Mouse (Mus musculus): ENCODE measurements around the gene Sytl3. TPM values are rescaled to one million over a fixed set of nuclear protein-coding genes. Genes with fewer than 3 reads are reported as not detected.
"Not testable (repeated sequence)": the region's sequence is repeated elsewhere in the genome, so short reads cannot be mapped to it uniquely, and the experiment has no call there.

Sytl3 gene
- polyA plus RNA-seq (2012; ENCODE audit: insufficient read depth, insufficient read length, missing spikeins) = 0.92 and 2.2 TPM in 2 replicates

- not testable (repeated sequence) for H3K4me3 ChIP-seq (ENCODE audit: insufficient read depth, low read depth, low read length); H3K27ac ChIP-seq (replicated peaks; ENCODE audit: low read depth, low read length); H3K4me1 ChIP-seq (ENCODE audit: control insufficient read depth, insufficient read depth, insufficient read length, low read length)
These were observed at the start of gene Sytl3 for GRCm38 (mm10) chr17:6658801-6659200. TSS of gene Sytl3 (plus strand) at chr17:6659093.

- H3K27ac ChIP-seq (replicated peaks; ENCODE audit: low read depth, low read length); H3K4me3 ChIP-seq (ENCODE audit: insufficient read depth, low read depth, low read length); H3K4me1 ChIP-seq (ENCODE audit: control insufficient read depth, insufficient read depth, insufficient read length, low read length): not testable (repeated sequence)
These were observed 45.4 kb upstream of the Sytl3 start for GRCm38 (mm10) chr17:6613524-6613923.

- H3K4me3 ChIP-seq (ENCODE audit: insufficient read depth, low read depth, low read length); H3K27ac ChIP-seq (replicated peaks; ENCODE audit: low read depth, low read length); H3K4me1 ChIP-seq (ENCODE audit: control insufficient read depth, insufficient read depth, insufficient read length, low read length): not testable (repeated sequence)
These were observed 44.6 kb upstream of the Sytl3 start for GRCm38 (mm10) chr17:6614316-6614715.

- not testable (repeated sequence) for H3K27ac ChIP-seq (replicated peaks; ENCODE audit: low read depth, low read length); H3K4me1 ChIP-seq (ENCODE audit: control insufficient read depth, insufficient read depth, insufficient read length, low read length); H3K4me3 ChIP-seq (ENCODE audit: insufficient read depth, low read depth, low read length)
These were observed 42.2 kb upstream of the Sytl3 start for GRCm38 (mm10) chr17:6616731-6617130.

GRCm38 (mm10) chr17:6617689-6618400 is 41.0 kb upstream of the Sytl3 start:
- not testable (repeated sequence) for H3K4me1 ChIP-seq (ENCODE audit: control insufficient read depth, insufficient read depth, insufficient read length, low read length); H3K4me3 ChIP-seq (ENCODE audit: insufficient read depth, low read depth, low read length); H3K27ac ChIP-seq (replicated peaks; ENCODE audit: low read depth, low read length)

- not testable (repeated sequence) for H3K27ac ChIP-seq (replicated peaks; ENCODE audit: low read depth, low read length); H3K4me3 ChIP-seq (ENCODE audit: insufficient read depth, low read depth, low read length); H3K4me1 ChIP-seq (ENCODE audit: control insufficient read depth, insufficient read depth, insufficient read length, low read length)
These were observed 39.6 kb upstream of the Sytl3 start for GRCm38 (mm10) chr17:6619271-6619670.

- not testable (repeated sequence) for H3K27ac ChIP-seq (replicated peaks; ENCODE audit: low read depth, low read length); H3K4me1 ChIP-seq (ENCODE audit: control insufficient read depth, insufficient read depth, insufficient read length, low read length); H3K4me3 ChIP-seq (ENCODE audit: insufficient read depth, low read depth, low read length)
These were observed 38.9 kb upstream of the Sytl3 start for GRCm38 (mm10) chr17:6620035-6620434.

GRCm38 (mm10) chr17:6620730-6621451 is 38.0 kb upstream of the Sytl3 start:
- H3K4me3 ChIP-seq (ENCODE audit: insufficient read depth, low read depth, low read length); H3K4me1 ChIP-seq (ENCODE audit: control insufficient read depth, insufficient read depth, insufficient read length, low read length); H3K27ac ChIP-seq (replicated peaks; ENCODE audit: low read depth, low read length): not testable (repeated sequence)

- not testable (repeated sequence) for H3K4me3 ChIP-seq (ENCODE audit: insufficient read depth, low read depth, low read length)
These were observed 36.9 kb upstream of the Sytl3 start for GRCm38 (mm10) chr17:6621976-6622375.

GRCm38 (mm10) chr17:6624926-6625558 is 33.9 kb upstream of the Sytl3 start:
- not testable (repeated sequence) for H3K4me1 ChIP-seq (ENCODE audit: control insufficient read depth, insufficient read depth, insufficient read length, low read length); H3K4me3 ChIP-seq (ENCODE audit: insufficient read depth, low read depth, low read length); H3K27ac ChIP-seq (replicated peaks; ENCODE audit: low read depth, low read length)

More at GRCm38 (mm10) chr17:6621976-6622375, 36.9 kb upstream of the Sytl3 start:
- H3K27ac ChIP-seq (replicated peaks; ENCODE audit: low read depth, low read length); H3K4me1 ChIP-seq (ENCODE audit: control insufficient read depth, insufficient read depth, insufficient read length, low read length): not testable (repeated sequence)

GRCm38 (mm10) chr17:6630398-6630797 is 28.5 kb upstream of the Sytl3 start:
- not testable (repeated sequence) for H3K4me1 ChIP-seq (ENCODE audit: control insufficient read depth, insufficient read depth, insufficient read length, low read length); H3K27ac ChIP-seq (replicated peaks; ENCODE audit: low read depth, low read length); H3K4me3 ChIP-seq (ENCODE audit: insufficient read depth, low read depth, low read length)

- not testable (repeated sequence) for H3K27ac ChIP-seq (replicated peaks; ENCODE audit: low read depth, low read length); H3K4me1 ChIP-seq (ENCODE audit: control insufficient read depth, insufficient read depth, insufficient read length, low read length); H3K4me3 ChIP-seq (ENCODE audit: insufficient read depth, low read depth, low read length)
These were observed 26.0 kb upstream of the Sytl3 start for GRCm38 (mm10) chr17:6632850-6633249.

GRCm38 (mm10) chr17:6635781-6636180 is 23.1 kb upstream of the Sytl3 start:
- not testable (repeated sequence) for H3K27ac ChIP-seq (replicated peaks; ENCODE audit: low read depth, low read length); H3K4me3 ChIP-seq (ENCODE audit: insufficient read depth, low read depth, low read length); H3K4me1 ChIP-seq (ENCODE audit: control insufficient read depth, insufficient read depth, insufficient read length, low read length)

- Histone ChIP-seq H3K4me1 (ENCODE audit: control insufficient read depth, insufficient read depth, insufficient read length, low read length) (no peaks in the 10 kb centered on the region), H3K27ac (replicated peaks; ENCODE audit: low read depth, low read length) (no peak overlapping the region)
These were observed 22.0 kb upstream of the Sytl3 start for GRCm38 (mm10) chr17:6636861-6637260.

GRCm38 (mm10) chr17:6637434-6637833 is 21.5 kb upstream of the Sytl3 start:
- H3K4me3 ChIP-seq (ENCODE audit: insufficient read depth, low read depth, low read length); H3K27ac ChIP-seq (replicated peaks; ENCODE audit: low read depth, low read length); H3K4me1 ChIP-seq (ENCODE audit: control insufficient read depth, insufficient read depth, insufficient read length, low read length): not testable (repeated sequence)

More at GRCm38 (mm10) chr17:6636861-6637260, 22.0 kb upstream of the Sytl3 start:
- H3K4me3 ChIP-seq (ENCODE audit: insufficient read depth, low read depth, low read length) = no peak overlapping the region
